ENCODE assay signal across 22 mouse cellular contexts in genomic region chr1:89694916-89695315, GRCm38 (mm10).
DNase-seq lines count a peak whose midpoint lies in the region; ATAC-seq and TF ChIP-seq lines count a peak whose summit lies in the region.
"Had no signal": no experiment of that assay in that cellular context is flagged by ENCODE, and none has a peak within 500 bp of the region (broad histone marks: within the 10 kb centered on the region; RNA-seq: fewer than 3 reads in every experiment).

No protein-coding gene starts in this region.

- intact Hi-C loops in heart, postnatal 10 days (cut with DNase I) = no loop called here

- H3K27ac ChIP-seq in heart, embryonic 10.5 days = no peak overlapping the region
- H3K27ac ChIP-seq in heart, embryonic 12.5 days (ENCODE audit: poor library complexity, severe bottlenecking) = no peak overlapping the region
- no peak overlapping the region for H3K27ac ChIP-seq in liver, adult 2 months (replicated peaks; ENCODE audit: insufficient read depth, low read depth, low read length)
- no peak overlapping the region for H3K27ac ChIP-seq in liver, postnatal 0 days (ENCODE audit: low read depth)
- H3K27ac ChIP-seq: embryonic facial prominence, embryonic 13.5 days; embryonic facial prominence, embryonic 15.5 days; forebrain, embryonic 10.5 days; forebrain, embryonic 12.5 days had no signal

- peaks cover 29% of the 10 kb centered on the region for H3K4me1 ChIP-seq in heart, embryonic 10.5 days
- H3K4me1 ChIP-seq in heart, embryonic 12.5 days (replicated peaks) = peaks cover 18% of the 10 kb centered on the region
- no peaks in the 10 kb centered on the region for H3K4me1 ChIP-seq in liver, adult 2 months (ENCODE audit: control insufficient read depth, insufficient read depth, low read length)
- peaks cover 3% of the 10 kb centered on the region; the same call in 1 of the 2 replicates for H3K4me1 ChIP-seq in liver, postnatal 0 days (ENCODE audit: insufficient read depth)
- H3K4me1 ChIP-seq: embryonic facial prominence, embryonic 15.5 days had no signal

- no peak overlapping the region for H3K9ac ChIP-seq in heart, embryonic 12.5 days
- no peak overlapping the region for H3K9ac ChIP-seq in liver, adult 2 months (ENCODE audit: low read depth, low read length)
- H3K9ac ChIP-seq in liver, postnatal 0 days (replicated peaks) = no peak overlapping the region
- H3K9ac ChIP-seq: embryonic facial prominence, embryonic 13.5 days; embryonic facial prominence, embryonic 15.5 days; forebrain, embryonic 12.5 days had no signal

- no peak for TF ChIP-seq POLR2A in liver, adult 2 months (IDR thresholded peaks at IDR 0.05; ENCODE audit: extremely low read depth, insufficient read depth, low read length)

- H3K9me3 ChIP-seq in heart, embryonic 10.5 days = no peaks in the 10 kb centered on the region
- H3K9me3 ChIP-seq in heart, embryonic 12.5 days (replicated peaks) = no peaks in the 10 kb centered on the region
- no peaks in the 10 kb centered on the region for H3K9me3 ChIP-seq in liver, postnatal 0 days (ENCODE audit: low read length)
- H3K9me3 ChIP-seq: embryonic facial prominence, embryonic 13.5 days; embryonic facial prominence, embryonic 15.5 days; forebrain, embryonic 10.5 days; forebrain, embryonic 12.5 days had no signal

- no peak for TF ChIP-seq CTCF in liver, adult 2 months (IDR thresholded peaks at IDR 0.05; ENCODE audit: low read depth, low read length)
- no peak for TF ChIP-seq CTCF in liver, postnatal 0 days (IDR thresholded peaks at IDR 0.05; ENCODE audit: low read depth)

- H3K27me3 ChIP-seq in heart, embryonic 10.5 days (ENCODE audit: insufficient read depth, poor library complexity, severe bottlenecking) = no peaks in the 10 kb centered on the region
- H3K27me3 ChIP-seq in heart, embryonic 12.5 days (replicated peaks) = no peaks in the 10 kb centered on the region
- no peaks in the 10 kb centered on the region for H3K27me3 ChIP-seq in liver, adult 2 months (ENCODE audit: control insufficient read depth, insufficient read depth, low read length)
- no peaks in the 10 kb centered on the region for H3K27me3 ChIP-seq in liver, postnatal 0 days (ENCODE audit: insufficient read depth, low read length)
- H3K27me3 ChIP-seq: embryonic facial prominence, embryonic 13.5 days; embryonic facial prominence, embryonic 15.5 days had no signal

- no peak for TF ChIP-seq EP300 in liver, postnatal 0 days (IDR thresholded peaks at IDR 0.05; ENCODE audit: low read depth)

- no peak overlapping the region for H3K4me2 ChIP-seq in heart, embryonic 12.5 days
- no peak overlapping the region for H3K4me2 ChIP-seq in liver, postnatal 0 days (ENCODE audit: low read depth, low read length)
- H3K4me2 ChIP-seq: embryonic facial prominence, embryonic 13.5 days; embryonic facial prominence, embryonic 15.5 days; forebrain, embryonic 12.5 days had no signal

- ATAC-seq in heart, embryonic 12.5 days (ENCODE audit: insufficient number of reproducible peaks, low FRiP score) = no peak
- ATAC-seq in liver, postnatal 0 days = no peak
- ATAC-seq: forebrain, embryonic 14.5 days had no signal

- 72% methylated on average over 5 of the region's 5 CpGs for WGBS in heart, embryonic 10.5 days
- WGBS in heart, embryonic 12.5 days = 66% methylated on average over 5 of the region's 5 CpGs
- 71% methylated on average over 5 of the region's 5 CpGs for WGBS in liver, adult 2 months
- 83% methylated on average over 5 of the region's 5 CpGs for WGBS in liver, postnatal 0 days (ENCODE audit: insufficient replicate concordance)

- DNase-seq in heart, adult 8-10 months (ENCODE audit: low spot score) = peak; percentile 44
- DNase-seq in heart, embryonic 10.5 days (ENCODE audit: low spot score) = no peak
- DNase-seq in heart, postnatal 10 days = peak; percentile 40 to 54
- peak; percentile 26 for DNase-seq in liver, adult 2 months (ENCODE audit: extremely low read depth, low read depth, low spot score)
- DNase-seq in liver, postnatal 0 days = no peak
- DNase-seq: adrenal gland, adult 2 months; adrenal gland, postnatal 10 days; adrenal gland, postnatal 25 days; cerebellum, adult 11 months; cerebellum, adult 18-20 months; cerebellum, adult 8-10 months; cerebellum, adult 9-11 months; cerebellum, postnatal 14 days; cerebellum, postnatal 36 days; embryo, embryonic 11 days had no signal

- H3K79me2 ChIP-seq in liver, adult 2 months (ENCODE audit: control insufficient read depth, insufficient read depth, low read length) = no peaks in the 10 kb centered on the region

- no peak overlapping the region for H3K4me3 ChIP-seq in heart, embryonic 10.5 days
- no peak overlapping the region for H3K4me3 ChIP-seq in heart, embryonic 12.5 days
- no peak overlapping the region for H3K4me3 ChIP-seq in liver, adult 2 months (ENCODE audit: insufficient read depth, low read depth, low read length)
- H3K4me3 ChIP-seq in liver, postnatal 0 days (ENCODE audit: low read depth, low read length) = no peak overlapping the region
- H3K4me3 ChIP-seq: embryonic facial prominence, embryonic 13.5 days; embryonic facial prominence, embryonic 15.5 days; erythroblast, embryonic 14.5 days; forebrain, embryonic 10.5 days; forebrain, embryonic 12.5 days had no signal

- peaks cover 5% of the 10 kb centered on the region; the same call in 1 of the 2 replicates for H3K36me3 ChIP-seq in heart, embryonic 10.5 days
- 0 out of 2 replicates have a peak, but pooled peaks cover 3% of the 10 kb centered on the region for H3K36me3 ChIP-seq in heart, embryonic 12.5 days
- H3K36me3 ChIP-seq in liver, adult 2 months (ENCODE audit: control insufficient read depth, insufficient read depth, low read length) = no peaks in the 10 kb centered on the region
- no peaks in the 10 kb centered on the region; the same call in 1 of the 2 replicates for H3K36me3 ChIP-seq in liver, postnatal 0 days (replicated peaks; ENCODE audit: insufficient read depth, low read length)
- H3K36me3 ChIP-seq: forebrain, embryonic 12.5 days had no signal

Comparison
In these comparisons a context has a peak if more than half of its experiments do, and no peak if none do; other contexts are left out.
1. DNase-seq: peak in heart, adult 8-10 months (single experiment), heart, postnatal 10 days (2 of 2) and liver, adult 2 months (single experiment); none in heart, embryonic 10.5 days (single experiment) and liver, postnatal 0 days (single experiment).